Mouse (Mus musculus): Measurements from ENCODE around the gene Ccdc63. TPM values are rescaled to one million over a fixed set of nuclear protein-coding genes. Genes with fewer than 3 reads are reported as not detected.

Ccdc63 gene
- polyA plus RNA-seq, 1 experiment from 2014 or later, result not detected

- no peaks in the 10 kb centered on the region for H3K27me3 ChIP-seq (ENCODE audit: control insufficient read depth, insufficient read depth, low read depth, low read length)
- H3K4me1 ChIP-seq (ENCODE audit: control insufficient read depth, low read depth, low read length), result no peaks in the 10 kb centered on the region
- H3K9me3 ChIP-seq (replicated peaks; ENCODE audit: control insufficient read depth, low read length), result no peaks in the 10 kb centered on the region
- no peaks in the 10 kb centered on the region for H3K36me3 ChIP-seq (ENCODE audit: control insufficient read depth, insufficient read depth)
- H3K9ac ChIP-seq (ENCODE audit: low read depth, low read length), result no peak overlapping the region
- WGBS (ENCODE audit: insufficient replicate concordance), result 64% methylated on average over 4 of the region's 4 CpGs
- no peak overlapping the region for H3K4me3 ChIP-seq (ENCODE audit: low read depth, low read length)
- no peak overlapping the region for H3K27ac ChIP-seq (ENCODE audit: low read length)
- ATAC-seq (ENCODE audit: low read depth), result no peak
- no peak overlapping the region for H3K4me2 ChIP-seq (ENCODE audit: low read depth, low read length)
Observed at GRCm38 (mm10) chr5:122071997-122072396, 68.6 kb downstream of the Ccdc63 start.

DNA sequence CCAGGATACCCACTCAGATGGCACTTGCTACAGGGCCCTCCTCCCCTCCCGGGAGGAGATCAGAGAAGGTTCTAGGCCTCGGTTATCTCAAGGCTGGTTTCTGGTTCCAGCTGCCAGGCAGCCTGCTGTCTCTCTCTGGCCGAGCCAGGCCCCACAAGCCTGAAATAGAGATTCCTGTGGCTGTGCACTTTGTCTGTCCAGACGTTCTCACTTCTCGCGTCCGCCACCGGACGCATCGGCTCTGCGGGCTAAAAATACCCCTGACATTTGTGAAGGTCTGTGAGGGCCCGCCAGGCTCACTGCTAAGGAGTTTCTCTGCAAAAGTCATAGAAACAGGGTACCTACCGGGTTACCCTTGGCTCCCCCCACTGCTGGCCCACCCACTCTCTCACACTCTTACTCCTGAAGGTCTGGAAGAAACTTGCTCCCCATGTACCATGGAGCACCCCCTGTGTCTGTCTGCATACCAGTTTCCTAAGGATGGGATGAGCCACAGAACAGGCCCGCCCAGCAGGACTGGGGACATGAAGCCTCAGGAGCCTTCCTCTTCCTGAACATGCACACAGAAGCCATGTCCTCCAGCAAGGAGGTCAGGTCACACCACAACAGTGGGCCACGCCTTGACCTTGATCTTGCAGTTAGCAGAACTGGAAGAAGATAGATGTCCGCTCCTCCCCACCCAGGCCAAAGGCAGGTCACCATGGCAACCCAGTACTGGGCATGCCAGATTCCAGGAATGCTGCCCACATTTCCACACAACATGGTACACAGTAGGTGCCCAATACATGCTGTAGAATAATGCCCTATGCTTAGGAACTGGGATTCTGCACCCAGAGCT, 69.4 kb downstream of the Ccdc63 start:
- ATAC-seq (ENCODE audit: low read depth), result no peak
- Histone ChIP-seq H3K9me3 (replicated peaks; ENCODE audit: control insufficient read depth, low read length) (no peaks in the 10 kb centered on the region), H3K36me3 (ENCODE audit: control insufficient read depth, insufficient read depth) (no peaks in the 10 kb centered on the region), H3K4me3 (ENCODE audit: low read depth, low read length) (no peak overlapping the region), H3K4me2 (ENCODE audit: low read depth, low read length) (no peak overlapping the region), H3K27ac (ENCODE audit: low read length) (no peak overlapping the region), H3K4me1 (ENCODE audit: control insufficient read depth, low read depth, low read length) (no peaks in the 10 kb centered on the region), H3K27me3 (ENCODE audit: control insufficient read depth, insufficient read depth, low read depth, low read length) (no peaks in the 10 kb centered on the region), H3K9ac (ENCODE audit: low read depth, low read length) (no peak overlapping the region)
- 54% methylated on average over 16 of the region's 16 CpGs for whole genome bisulfite sequencing (ENCODE audit: insufficient replicate concordance)

- no peaks in the 10 kb centered on the region for H3K4me1 ChIP-seq (ENCODE audit: control insufficient read depth, low read depth, low read length)
- no peak overlapping the region for H3K4me2 ChIP-seq (ENCODE audit: low read depth, low read length)
- no peaks in the 10 kb centered on the region for H3K36me3 ChIP-seq (ENCODE audit: control insufficient read depth, insufficient read depth)
- no peaks in the 10 kb centered on the region for H3K27me3 ChIP-seq (ENCODE audit: control insufficient read depth, insufficient read depth, low read depth, low read length)
- no peak overlapping the region for H3K9ac ChIP-seq (ENCODE audit: low read depth, low read length)
- no peak overlapping the region for H3K4me3 ChIP-seq (ENCODE audit: low read depth, low read length)
- ATAC-seq (ENCODE audit: low read depth), result no peak
- H3K27ac ChIP-seq (ENCODE audit: low read length), result no peak overlapping the region
- WGBS (ENCODE audit: insufficient replicate concordance), result 72% methylated on average over 13 of the region's 13 CpGs
- no peaks in the 10 kb centered on the region for H3K9me3 ChIP-seq (replicated peaks; ENCODE audit: control insufficient read depth, low read length)
Observed at GRCm38 (mm10) chr5:122068563-122068962, 72.1 kb downstream of the Ccdc63 start.

GRCm38 (mm10) chr5:122063204-122063933, 77.3 kb downstream of the Ccdc63 start:
- Histone ChIP-seq H3K4me2 (ENCODE audit: low read depth, low read length) (no peak overlapping the region), H3K36me3 (ENCODE audit: control insufficient read depth, insufficient read depth) (no peaks in the 10 kb centered on the region), H3K4me3 (ENCODE audit: low read depth, low read length) (no peak overlapping the region), H3K9me3 (replicated peaks; ENCODE audit: control insufficient read depth, low read length) (no peaks in the 10 kb centered on the region), H3K27me3 (ENCODE audit: control insufficient read depth, insufficient read depth, low read depth, low read length) (no peaks in the 10 kb centered on the region), H3K4me1 (ENCODE audit: control insufficient read depth, low read depth, low read length) (peaks cover 4% of the 10 kb centered on the region), H3K27ac (ENCODE audit: low read length) (no peak overlapping the region), H3K9ac (ENCODE audit: low read depth, low read length) (no peak overlapping the region)
- 67% methylated on average over 25 of the region's 25 CpGs for WGBS (ENCODE audit: insufficient replicate concordance)
- no peak for ATAC-seq (ENCODE audit: low read depth)

DNA sequence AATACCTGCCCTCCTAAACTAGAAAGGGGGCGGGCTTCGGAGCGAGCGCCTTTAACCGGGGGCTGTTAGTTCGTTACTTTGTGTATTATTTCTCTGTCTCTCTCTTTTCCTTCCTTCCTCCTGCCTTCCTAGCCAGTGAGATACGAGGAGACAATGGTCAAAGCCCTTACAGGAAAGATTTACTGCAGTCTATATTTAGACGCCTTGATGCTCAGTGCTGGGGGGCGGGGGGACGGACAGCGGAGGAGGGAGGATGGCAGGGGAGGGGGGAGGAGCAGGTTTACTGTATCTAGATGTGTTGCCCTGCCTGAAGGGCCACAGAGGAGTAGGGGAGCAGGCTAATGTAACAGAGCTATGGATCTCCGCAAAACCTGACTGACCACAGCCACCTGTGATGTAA, 78.1 kb downstream of the Ccdc63 start:
- H3K27me3 ChIP-seq (ENCODE audit: control insufficient read depth, insufficient read depth, low read depth, low read length), result no peaks in the 10 kb centered on the region
- WGBS (ENCODE audit: insufficient replicate concordance), result 9% methylated on average over 12 of the region's 12 CpGs
- H3K4me3 ChIP-seq (ENCODE audit: low read depth, low read length), result no peak overlapping the region
- no peak overlapping the region for H3K9ac ChIP-seq (ENCODE audit: low read depth, low read length)
- no peak for ATAC-seq (ENCODE audit: low read depth)
- H3K4me1 ChIP-seq (ENCODE audit: control insufficient read depth, low read depth, low read length), result peaks cover 4% of the 10 kb centered on the region
- H3K4me2 ChIP-seq (ENCODE audit: low read depth, low read length), result no peak overlapping the region
- H3K36me3 ChIP-seq (ENCODE audit: control insufficient read depth, insufficient read depth), result no peaks in the 10 kb centered on the region
- 0 out of 2 replicates have a peak, but pooled peaks cover 3% of the 10 kb centered on the region for H3K9me3 ChIP-seq (replicated peaks; ENCODE audit: control insufficient read depth, low read length)
- no peak overlapping the region for H3K27ac ChIP-seq (ENCODE audit: low read length)

DNA sequence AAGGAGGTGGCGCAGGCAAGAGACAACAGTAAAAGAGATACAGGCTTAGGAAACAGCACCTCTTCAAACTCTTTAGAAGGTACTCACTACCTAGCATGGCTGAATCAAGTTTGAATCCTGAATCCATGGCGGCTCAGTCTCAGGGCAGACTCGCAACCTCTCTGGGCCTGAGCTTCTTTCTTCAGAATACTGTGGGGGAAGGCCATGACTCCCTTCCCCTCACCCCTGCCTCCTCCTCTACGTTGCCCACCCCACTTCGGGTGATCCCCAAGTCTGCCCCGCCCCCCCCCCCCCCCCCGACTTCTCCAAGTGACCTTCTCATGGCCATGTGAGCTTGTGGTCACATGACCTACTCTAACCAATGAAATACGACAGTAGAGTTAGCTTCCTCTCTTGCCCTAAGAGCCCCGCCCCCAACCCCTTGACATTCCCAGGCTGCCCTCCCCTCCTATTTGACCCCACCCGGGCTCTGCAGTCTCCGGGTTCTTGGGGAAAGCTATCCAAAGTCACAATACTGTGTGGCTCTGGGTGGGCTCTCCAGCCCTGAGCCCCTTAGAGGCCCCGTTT, 79.8 kb downstream of the Ccdc63 start:
- no peak for ATAC-seq (ENCODE audit: low read depth)
- Histone ChIP-seq H3K9ac (ENCODE audit: low read depth, low read length) (no peak overlapping the region), H3K4me3 (ENCODE audit: low read depth, low read length) (no peak overlapping the region), H3K27ac (ENCODE audit: low read length) (no peak overlapping the region), H3K27me3 (ENCODE audit: control insufficient read depth, insufficient read depth, low read depth, low read length) (no peaks in the 10 kb centered on the region), H3K9me3 (replicated peaks; ENCODE audit: control insufficient read depth, low read length) (0 out of 2 replicates have a peak, but pooled peaks cover 3% of the 10 kb centered on the region), H3K4me1 (ENCODE audit: control insufficient read depth, low read depth, low read length) (peaks cover 4% of the 10 kb centered on the region), H3K4me2 (ENCODE audit: low read depth, low read length) (no peak overlapping the region), H3K36me3 (ENCODE audit: control insufficient read depth, insufficient read depth) (no peaks in the 10 kb centered on the region)
- 21% methylated on average over 12 of the region's 12 CpGs for WGBS (ENCODE audit: insufficient replicate concordance)

GRCm38 (mm10) chr5:122059060-122060017, 81.3 kb downstream of the Ccdc63 start:
- H3K4me2 ChIP-seq (ENCODE audit: low read depth, low read length), result peak overlapping the region; percentile 46
- H3K36me3 ChIP-seq (ENCODE audit: control insufficient read depth, insufficient read depth), result no peaks in the 10 kb centered on the region
- H3K9me3 ChIP-seq (replicated peaks; ENCODE audit: control insufficient read depth, low read length), result 0 out of 2 replicates have a peak, but pooled peaks cover 3% of the 10 kb centered on the region
- H3K9ac ChIP-seq (ENCODE audit: low read depth, low read length), result no peak overlapping the region
- 0 out of 2 replicates have a peak overlapping the region, but pooled peaks have one; percentile 9 for H3K4me3 ChIP-seq (ENCODE audit: low read depth, low read length)
- H3K27ac ChIP-seq (ENCODE audit: low read length), result no peak overlapping the region
- H3K4me1 ChIP-seq (ENCODE audit: control insufficient read depth, low read depth, low read length), result peaks cover 4% of the 10 kb centered on the region
- H3K27me3 ChIP-seq (ENCODE audit: control insufficient read depth, insufficient read depth, low read depth, low read length), result no peaks in the 10 kb centered on the region
- ATAC-seq (ENCODE audit: low read depth), result no peak
- 22% methylated on average over 39 of the region's 39 CpGs for WGBS (ENCODE audit: insufficient replicate concordance)

All from liver, embryonic 16.5 days (tissue).